Mouse (Mus musculus): ENCODE results near the gene Gm20388. TPM values are rescaled to one million over a fixed set of nuclear protein-coding genes. Genes with fewer than 3 reads are reported as not detected.
A peak's percentile ranks its signal among the peaks of the same experiment; 100 is the strongest.

Gene Gm20388
- total and polyA plus RNA-seq, 2 experiments from 2014 or later, result 51.3 TPM; not detected in 1

- peak; percentile 89 for TF ChIP-seq CTCF (IDR thresholded peaks at IDR 0.05; ENCODE audit: low read depth)
- Histone ChIP-seq H3K4me1 (ENCODE audit: insufficient read depth) (no peaks in the 10 kb centered on the region; the same call in 1 of the 2 replicates), H3K4me2 (ENCODE audit: low read depth) (peak overlapping the region; percentile 60), H3K27me3 (ENCODE audit: insufficient read depth, low read length) (no peaks in the 10 kb centered on the region; the same call in 1 of the 2 replicates), H3K9ac (peak overlapping the region; percentile 53), H3K9me3 (ENCODE audit: low read length) (no peaks in the 10 kb centered on the region), H3K36me3 (ENCODE audit: insufficient read depth) (no peaks in the 10 kb centered on the region), H3K27ac (ENCODE audit: low read depth, low read length) (no peak overlapping the region), H3K4me3 (ENCODE audit: low read depth, low read length) (peak overlapping the region; percentile 34)
- ATAC-seq, result peak; percentile 91
- 2% methylated on average over 18 of the region's 21 CpGs for WGBS
- peak; percentile 90 for DNase-seq
Measured at GRCm38 (mm10) chr8:121382583-121383241, 1472.1 kb downstream of the Gm20388 start.

GRCm38 (mm10) chr8:121385540-121385939 lies 1474.9 kb downstream of the Gm20388 start:
- 60% methylated on average over 7 of the region's 7 CpGs for WGBS

GRCm38 (mm10) chr8:121390608-121391007 lies 1480.0 kb downstream of the Gm20388 start:
- H3K4me2 ChIP-seq (ENCODE audit: low read depth), result no peak overlapping the region
- peak; percentile 63; the same call in 1 of the 2 replicates for ATAC-seq
- no peak overlapping the region for H3K27ac ChIP-seq (ENCODE audit: low read depth, low read length)
- H3K4me1 ChIP-seq (ENCODE audit: insufficient read depth), result no peaks in the 10 kb centered on the region
- no peaks in the 10 kb centered on the region for H3K9me3 ChIP-seq (ENCODE audit: low read length)
- TF ChIP-seq CTCF (IDR thresholded peaks at IDR 0.05; ENCODE audit: low read depth), result peak; percentile 75
- H3K36me3 ChIP-seq (ENCODE audit: insufficient read depth), result no peaks in the 10 kb centered on the region
- peaks cover 36% of the 10 kb centered on the region for H3K27me3 ChIP-seq (ENCODE audit: insufficient read depth, low read length)
- peak; percentile 42 for DNase-seq
- no peak overlapping the region for H3K9ac ChIP-seq
- WGBS, result 19% methylated on average over 11 of the region's 11 CpGs
- no peak overlapping the region for H3K4me3 ChIP-seq (ENCODE audit: low read depth, low read length)

More at GRCm38 (mm10) chr8:121385540-121385939, 1474.9 kb downstream of the Gm20388 start:
- no peak overlapping the region for H3K9ac ChIP-seq
- peaks cover 6% of the 10 kb centered on the region; the same call in 1 of the 2 replicates for H3K27me3 ChIP-seq (ENCODE audit: insufficient read depth, low read length)
- TF ChIP-seq CTCF (IDR thresholded peaks at IDR 0.05; ENCODE audit: low read depth), result no peak
- DNase-seq (no peak), ATAC-seq (no peak)
- no peaks in the 10 kb centered on the region for H3K9me3 ChIP-seq (ENCODE audit: low read length)
- no peak overlapping the region for H3K4me3 ChIP-seq (ENCODE audit: low read depth, low read length)
- H3K36me3 ChIP-seq (ENCODE audit: insufficient read depth), result no peaks in the 10 kb centered on the region
- H3K4me1 ChIP-seq (ENCODE audit: insufficient read depth), result no peaks in the 10 kb centered on the region; the same call in 1 of the 2 replicates
- no peak overlapping the region for H3K27ac ChIP-seq (ENCODE audit: low read depth, low read length)
- H3K4me2 ChIP-seq (ENCODE audit: low read depth), result no peak overlapping the region

GRCm38 (mm10) chr8:121391254-121391653 lies 1480.6 kb downstream of the Gm20388 start:
- TF ChIP-seq CTCF (IDR thresholded peaks at IDR 0.05; ENCODE audit: low read depth), result no peak
- no peak for ATAC-seq
- Histone ChIP-seq H3K4me3 (ENCODE audit: low read depth, low read length) (no peak overlapping the region), H3K36me3 (ENCODE audit: insufficient read depth) (no peaks in the 10 kb centered on the region), H3K9ac (no peak overlapping the region), H3K9me3 (ENCODE audit: low read length) (no peaks in the 10 kb centered on the region), H3K4me2 (ENCODE audit: low read depth) (no peak overlapping the region), H3K27ac (ENCODE audit: low read depth, low read length) (no peak overlapping the region), H3K27me3 (ENCODE audit: insufficient read depth, low read length) (peaks cover 39% of the 10 kb centered on the region), H3K4me1 (ENCODE audit: insufficient read depth) (no peaks in the 10 kb centered on the region)
- no peak for DNase-seq
- 4% methylated on average over 9 of the region's 9 CpGs for WGBS

GRCm38 (mm10) chr8:121391771-121392170 lies 1481.1 kb downstream of the Gm20388 start:
- peaks cover 44% of the 10 kb centered on the region for H3K27me3 ChIP-seq (ENCODE audit: insufficient read depth, low read length)

GRCm38 (mm10) chr8:121392482-121392881 lies 1481.8 kb downstream of the Gm20388 start:
- Histone ChIP-seq H3K4me3 (ENCODE audit: low read depth, low read length) (no peak overlapping the region), H3K9ac (no peak overlapping the region), H3K36me3 (ENCODE audit: insufficient read depth) (no peaks in the 10 kb centered on the region), H3K27ac (ENCODE audit: low read depth, low read length) (no peak overlapping the region), H3K9me3 (ENCODE audit: low read length) (no peaks in the 10 kb centered on the region), H3K27me3 (ENCODE audit: insufficient read depth, low read length) (peaks cover 50% of the 10 kb centered on the region), H3K4me1 (ENCODE audit: insufficient read depth) (no peaks in the 10 kb centered on the region), H3K4me2 (ENCODE audit: low read depth) (no peak overlapping the region)
- TF ChIP-seq CTCF (IDR thresholded peaks at IDR 0.05; ENCODE audit: low read depth), result no peak
- WGBS, result 32% methylated on average over 10 of the region's 10 CpGs
- no peak for DNase-seq
- no peak for ATAC-seq

More at GRCm38 (mm10) chr8:121391771-121392170, 1481.1 kb downstream of the Gm20388 start:
- Histone ChIP-seq H3K27ac (ENCODE audit: low read depth, low read length) (no peak overlapping the region), H3K9ac (no peak overlapping the region), H3K4me2 (ENCODE audit: low read depth) (no peak overlapping the region), H3K4me1 (ENCODE audit: insufficient read depth) (no peaks in the 10 kb centered on the region), H3K36me3 (ENCODE audit: insufficient read depth) (no peaks in the 10 kb centered on the region), H3K9me3 (ENCODE audit: low read length) (no peaks in the 10 kb centered on the region), H3K4me3 (ENCODE audit: low read depth, low read length) (no peak overlapping the region)
- ATAC-seq (no peak), DNase-seq (no peak)
- TF ChIP-seq CTCF (IDR thresholded peaks at IDR 0.05; ENCODE audit: low read depth), result no peak
- 9% methylated on average over 12 of the region's 12 CpGs for WGBS

- Histone ChIP-seq H3K27ac (ENCODE audit: low read depth, low read length) (no peak overlapping the region), H3K4me3 (ENCODE audit: low read depth, low read length) (no peak overlapping the region), H3K36me3 (ENCODE audit: insufficient read depth) (no peaks in the 10 kb centered on the region), H3K4me2 (ENCODE audit: low read depth) (no peak overlapping the region), H3K9me3 (ENCODE audit: low read length) (no peaks in the 10 kb centered on the region), H3K9ac (no peak overlapping the region), H3K4me1 (ENCODE audit: insufficient read depth) (no peaks in the 10 kb centered on the region), H3K27me3 (ENCODE audit: insufficient read depth, low read length) (peaks cover 50% of the 10 kb centered on the region)
- ATAC-seq, result 0 out of 2 replicates have a peak, but pooled peaks have one; percentile 25
- TF ChIP-seq CTCF (IDR thresholded peaks at IDR 0.05; ENCODE audit: low read depth), result peak; percentile 70
- 26% methylated on average over 9 of the region's 9 CpGs for WGBS
- DNase-seq, result peak; percentile 67
Measured at GRCm38 (mm10) chr8:121393111-121393510, 1482.5 kb downstream of the Gm20388 start.

Measured in forebrain, postnatal 0 days (tissue).